Mouse (Mus musculus): ENCODE data around the gene Sirt1. TPM values are rescaled to one million over a fixed set of nuclear protein-coding genes. Genes with fewer than 3 reads are reported as not detected.
"Not testable (repeated sequence)": the region's sequence is repeated elsewhere in the genome, so short reads cannot be mapped to it uniquely, and the experiment has no call there.

Sirt1 gene
- total RNA-seq, 2 experiments from 2014 or later = 12.7 to 15.3 TPM

DNA sequence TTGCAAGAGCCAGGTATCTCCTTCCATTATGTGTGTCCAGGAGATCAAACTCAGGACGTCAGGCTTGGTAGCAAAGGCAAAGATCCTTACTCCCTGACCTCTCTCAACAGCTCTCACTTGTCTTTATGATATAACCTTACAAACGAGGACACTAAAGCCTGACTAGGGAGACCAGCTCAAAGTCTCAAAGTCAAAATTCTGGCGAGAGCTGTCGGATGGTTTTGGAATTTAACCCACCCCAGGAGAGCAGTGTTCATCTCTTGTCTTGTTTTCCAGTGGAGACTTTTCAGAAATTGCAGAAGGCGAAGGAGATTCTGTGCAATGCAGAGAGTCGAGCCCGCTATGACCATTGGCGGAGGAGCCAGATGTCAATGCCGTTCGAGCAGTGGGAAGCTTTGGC, 15.5 kb upstream of the Sirt1 start:
- no peak for DNase-seq (ENCODE audit: low spot score in 2 of 2)

DNA sequence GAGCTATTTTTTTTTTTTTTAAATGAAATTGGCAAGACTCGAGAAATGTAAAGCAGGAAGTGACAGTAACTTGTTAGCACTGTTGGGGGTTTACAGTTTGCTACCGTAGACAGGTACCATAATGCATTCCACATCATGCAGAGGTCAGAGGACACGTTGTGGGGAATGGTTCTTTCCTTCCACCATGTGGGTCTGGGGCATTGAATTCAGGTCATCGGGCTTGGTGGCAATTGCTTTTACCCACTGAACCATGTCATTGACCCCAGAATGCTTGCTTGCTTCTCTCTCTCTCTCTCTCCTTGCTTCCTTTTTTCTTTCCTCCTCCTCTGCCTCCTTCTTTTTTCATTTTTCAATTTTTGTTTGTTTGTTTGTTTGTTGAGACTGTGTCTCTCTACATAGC, 7.4 kb upstream of the Sirt1 start:
- DNase-seq (ENCODE audit: low spot score in 2 of 2) = no peak

DNA sequence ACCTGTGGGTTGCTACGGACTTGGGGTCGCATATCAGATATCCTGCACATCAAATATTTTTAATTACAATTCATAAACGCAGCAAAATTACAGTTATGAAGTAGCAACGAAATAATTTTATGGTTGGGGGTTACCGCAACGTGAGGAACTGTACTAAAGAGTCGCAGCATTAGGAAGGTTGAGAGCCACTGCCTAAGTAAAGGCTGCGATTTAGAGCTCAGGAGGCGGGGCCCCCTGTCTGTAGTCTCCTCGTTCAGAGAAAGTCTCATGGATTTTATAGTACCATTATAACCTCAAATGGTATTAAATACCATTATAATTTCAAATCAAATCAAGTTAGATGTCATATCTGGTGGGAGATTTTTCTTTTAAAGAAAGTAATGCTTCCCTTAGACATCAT, 5.5 kb upstream of the Sirt1 start:
- no peak for DNase-seq (ENCODE audit: low spot score in 2 of 2)

DNA sequence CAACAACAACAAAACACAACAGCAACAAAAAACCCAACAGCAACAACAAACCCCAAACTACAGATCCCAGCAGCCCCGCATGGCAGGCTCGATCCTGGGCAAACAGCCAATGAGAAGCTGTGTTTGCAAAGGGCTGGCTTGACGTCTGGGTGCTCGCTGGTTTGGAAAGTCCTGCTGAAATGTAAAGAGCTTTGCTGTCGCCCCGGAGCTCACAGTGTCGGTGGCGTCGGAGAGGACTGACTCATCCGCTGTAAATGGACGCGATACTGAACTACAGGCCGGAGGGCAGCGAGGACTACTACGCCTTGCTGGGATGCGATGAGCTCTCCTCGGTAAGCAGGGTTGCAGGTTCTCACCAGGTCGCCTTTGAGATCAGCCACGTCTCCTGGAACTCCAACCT, 4.9 kb upstream of the Sirt1 start:
- peak; percentile 83 to 92 for DNase-seq (ENCODE audit: low spot score in 2 of 2)

DNA sequence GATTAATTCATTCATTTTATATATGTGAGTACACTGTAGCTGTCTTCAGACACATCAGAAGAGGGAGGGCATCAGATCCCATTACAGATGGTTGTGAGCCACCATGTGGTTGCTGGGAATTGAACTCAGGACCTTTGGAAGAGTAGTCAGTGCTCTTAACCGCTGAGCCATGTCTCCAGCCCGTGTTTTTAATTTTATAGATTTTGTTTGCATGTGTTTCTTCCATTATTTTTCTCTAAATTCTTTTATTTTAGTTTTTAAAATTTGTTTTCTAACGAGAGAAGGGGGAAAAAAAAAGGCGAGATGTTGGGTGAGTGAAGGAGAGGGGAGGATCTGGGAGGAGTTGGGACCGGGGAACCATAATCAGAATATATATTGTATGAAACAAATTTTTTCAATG, 4.4 kb upstream of the Sirt1 start:
- DNase-seq (ENCODE audit: low spot score in 2 of 2) = not testable (repeated sequence)

DNA sequence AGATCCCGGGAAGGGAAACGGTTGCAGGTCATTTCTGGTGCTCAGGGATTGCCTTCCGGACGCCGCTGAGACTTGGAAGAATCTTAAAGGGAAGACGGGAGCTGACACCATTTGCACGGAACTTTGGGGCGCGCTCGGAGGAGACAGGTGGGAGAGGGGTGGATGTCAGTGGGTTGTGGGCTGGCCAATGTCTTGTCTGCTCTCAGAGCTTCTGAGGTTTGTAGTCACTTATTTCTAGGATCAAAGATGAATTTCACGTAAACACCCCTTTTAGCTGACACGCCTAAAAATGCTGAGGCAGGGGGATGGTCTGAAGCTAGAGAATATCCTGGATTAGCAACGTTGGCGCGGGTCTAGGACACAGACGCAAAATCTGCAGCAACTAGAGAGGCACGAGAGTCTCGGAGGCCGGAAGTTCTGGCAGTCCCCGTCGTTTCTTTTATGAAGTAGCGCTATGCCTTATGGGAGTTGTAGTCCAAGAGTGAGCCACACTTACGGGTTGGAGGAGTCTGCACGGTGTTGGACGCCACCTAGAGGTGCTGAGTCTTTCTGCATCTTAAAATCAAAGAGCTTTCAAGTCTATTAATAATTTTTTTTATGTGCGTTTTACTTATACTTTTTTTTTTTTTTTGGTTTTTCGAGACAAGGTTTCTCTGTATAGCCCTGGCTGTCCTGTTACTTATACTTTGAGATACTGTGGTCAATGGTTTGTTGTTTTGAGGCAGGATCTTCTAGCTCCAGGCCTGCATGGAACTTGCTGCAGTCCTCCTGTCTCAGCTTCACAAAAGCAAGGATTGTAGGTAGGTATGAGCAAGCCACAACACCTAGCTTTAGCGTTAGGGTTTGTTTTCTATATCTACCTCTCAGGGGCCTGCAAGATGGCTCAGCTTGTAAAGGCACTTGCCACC, 1.1 kb upstream of the Sirt1 start, which contains the start of gene Dnajc12:
Dnajc12 (plus strand) TSS at position 72 of the 908 bp plus-strand sequence.
- DNase-seq (ENCODE audit: low spot score in 2 of 2) = peak; percentile 82 to 90

DNA sequence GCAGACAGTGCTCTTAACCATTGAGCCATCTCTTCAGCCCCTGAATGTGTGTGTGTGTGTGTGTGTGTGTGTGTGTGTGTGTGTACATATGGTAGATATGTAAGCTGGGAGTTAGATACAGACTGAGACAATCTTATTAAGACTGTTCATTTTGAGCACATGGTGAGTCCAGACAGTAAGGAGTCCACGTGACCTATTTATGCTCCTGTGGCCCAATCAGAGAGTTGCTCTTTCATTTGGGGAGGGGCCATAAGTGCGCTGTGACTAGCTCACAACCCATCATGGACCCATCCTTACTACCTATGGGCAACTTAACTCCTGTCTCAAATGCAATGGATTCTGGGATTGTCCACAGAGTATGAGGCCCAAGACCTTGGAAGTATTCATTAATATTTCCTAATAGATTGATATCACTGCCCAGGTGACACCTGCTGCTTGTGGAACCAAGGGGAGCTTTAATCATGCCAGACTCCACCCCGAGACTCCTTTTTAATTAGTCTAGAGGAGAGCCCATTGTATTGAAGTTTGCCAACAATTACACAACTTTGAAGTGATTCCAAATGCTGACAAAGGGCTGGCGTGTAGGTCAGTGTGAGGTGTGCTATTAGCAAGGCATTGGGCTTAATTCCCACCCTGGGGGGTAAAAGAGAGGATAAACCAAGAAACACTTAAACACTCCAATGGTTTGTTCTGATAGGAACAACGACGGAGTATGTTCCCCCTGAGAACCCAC, 2.4 kb downstream of the Sirt1 start:
- DNase-seq (ENCODE audit: low spot score in 2 of 2) = no peak

DNA sequence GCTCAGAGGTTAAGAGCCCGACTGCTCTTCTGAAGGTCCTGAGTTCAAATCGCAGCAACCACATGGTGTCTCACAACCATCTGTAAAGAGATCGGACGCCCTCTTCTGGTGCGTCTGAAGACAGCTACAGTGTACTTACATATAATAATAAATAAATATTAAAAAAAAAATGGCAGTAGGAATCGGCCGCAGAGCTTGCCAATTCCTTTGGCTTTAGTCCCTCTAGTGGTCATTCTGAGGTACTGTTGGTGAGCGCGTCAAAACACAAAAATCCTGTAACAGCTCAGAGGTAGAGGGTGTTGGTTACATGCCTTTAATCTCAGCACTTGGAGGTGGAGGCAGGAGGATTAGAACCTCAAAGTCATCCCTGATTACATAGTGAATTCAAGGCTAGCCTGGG, 4.0 kb downstream of the Sirt1 start:
- peak; percentile 15 to 74 for DNase-seq (ENCODE audit: low spot score in 2 of 2)

DNA sequence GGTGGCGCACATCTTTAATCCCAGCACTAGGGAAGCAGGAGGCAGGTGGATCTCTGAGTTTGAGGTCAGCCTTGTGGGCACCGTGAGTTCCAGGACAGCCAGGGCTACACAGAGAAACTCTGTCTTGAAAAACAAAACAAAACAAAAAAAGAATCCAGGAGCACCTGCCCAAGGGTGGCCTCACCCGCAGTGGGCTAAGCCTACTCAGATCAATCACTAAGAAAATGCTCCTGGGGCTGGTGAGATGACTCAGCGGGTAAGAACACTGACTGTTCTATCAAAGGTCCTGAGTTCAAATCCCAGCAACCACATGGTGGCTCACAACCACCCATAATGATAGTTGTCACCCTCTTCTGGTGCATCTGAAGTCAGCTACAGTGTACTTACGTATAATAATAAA, 5.2 kb downstream of the Sirt1 start:
- no peak for DNase-seq (ENCODE audit: low spot score in 2 of 2)

DNA sequence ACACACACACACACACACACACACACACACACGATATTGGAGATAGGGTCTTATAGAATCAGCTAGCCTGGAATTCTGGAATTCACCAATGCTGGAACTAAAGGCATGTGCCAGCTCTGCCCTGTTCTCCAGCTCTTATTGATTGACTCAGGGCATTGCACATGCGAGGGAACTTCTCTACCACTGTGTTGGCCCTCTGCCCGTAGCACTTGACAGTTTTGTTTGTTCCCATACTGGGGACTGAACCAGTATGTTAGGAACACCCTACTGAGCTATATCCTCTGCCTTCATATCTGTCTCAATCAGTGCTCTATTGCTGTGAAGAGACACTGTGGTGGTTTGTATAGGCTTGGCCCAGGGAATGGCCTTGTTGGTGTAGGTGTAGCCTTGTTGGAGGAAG, 13.5 kb downstream of the Sirt1 start:
- DNase-seq (ENCODE audit: low spot score in 2 of 2) = no peak

DNA sequence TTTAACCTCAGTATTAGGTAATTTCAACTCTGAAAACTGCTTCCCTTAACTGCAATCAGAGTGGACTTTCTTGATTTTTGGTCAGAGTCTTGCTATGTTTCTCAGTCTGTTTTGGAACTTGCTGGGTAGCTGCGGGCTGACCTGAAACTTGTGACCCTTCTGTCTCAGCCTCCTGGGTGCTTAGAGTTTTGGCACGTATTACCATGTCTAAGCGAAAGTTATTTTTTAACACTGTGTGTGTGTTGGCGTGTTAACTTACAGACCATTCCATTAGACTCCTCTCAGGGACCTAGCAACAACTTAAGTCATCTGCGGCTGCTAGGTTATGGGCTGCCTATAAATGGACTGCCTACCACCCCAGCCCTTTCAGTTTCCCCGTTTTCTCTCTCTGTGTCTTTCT, 14.1 kb downstream of the Sirt1 start:
- DNase-seq (ENCODE audit: low spot score in 2 of 2) = no peak

DNA sequence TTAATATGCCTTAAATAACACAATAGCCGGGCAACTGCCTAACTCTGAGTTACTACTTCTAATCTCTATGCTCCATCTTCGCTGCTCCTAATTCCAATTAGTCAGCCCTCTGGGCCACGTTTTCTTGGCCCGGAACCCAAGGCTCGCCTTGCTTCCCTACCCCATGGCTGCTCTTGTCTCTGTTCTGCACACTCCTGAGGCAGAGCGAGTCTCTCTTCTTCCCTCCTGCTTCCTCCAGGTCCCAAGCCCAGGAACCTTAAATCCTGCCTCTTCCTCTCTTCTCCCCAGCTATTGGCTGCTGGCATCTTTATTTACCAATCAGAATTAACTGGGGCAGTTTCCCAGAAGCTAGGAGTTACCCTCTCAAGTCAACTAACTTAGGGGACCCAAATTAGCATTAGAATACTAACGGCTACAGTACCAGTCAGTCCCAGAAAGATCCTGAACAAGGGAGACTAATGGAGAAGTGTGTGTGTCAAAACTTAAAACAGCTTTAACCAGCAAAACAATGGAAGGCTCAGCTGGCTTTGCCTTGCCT, 15.5 kb downstream of the Sirt1 start:
- no peak for DNase-seq (ENCODE audit: low spot score in 2 of 2)

DNA sequence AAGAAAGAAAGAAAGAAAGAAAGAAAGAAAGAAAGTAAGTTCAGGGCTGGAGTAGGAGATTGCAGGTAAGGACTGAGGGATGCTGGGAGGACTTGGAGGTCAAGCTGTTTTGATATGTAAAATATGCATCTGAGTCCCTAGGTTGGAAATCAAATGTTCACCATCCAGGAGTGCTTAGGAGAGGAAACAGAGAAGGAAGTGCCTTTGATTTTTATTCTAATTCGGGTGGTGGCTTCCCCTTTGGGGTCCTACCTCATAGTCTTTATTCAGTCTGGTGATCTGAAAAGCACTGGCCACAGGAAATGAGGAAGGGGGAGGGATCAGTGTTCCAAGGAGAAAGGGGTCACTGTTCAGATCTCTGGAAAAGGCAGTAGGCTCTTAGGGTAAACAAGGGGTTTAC, 21.0 kb downstream of the Sirt1 start:
- no peak for DNase-seq (ENCODE audit: low spot score in 2 of 2)

DNA sequence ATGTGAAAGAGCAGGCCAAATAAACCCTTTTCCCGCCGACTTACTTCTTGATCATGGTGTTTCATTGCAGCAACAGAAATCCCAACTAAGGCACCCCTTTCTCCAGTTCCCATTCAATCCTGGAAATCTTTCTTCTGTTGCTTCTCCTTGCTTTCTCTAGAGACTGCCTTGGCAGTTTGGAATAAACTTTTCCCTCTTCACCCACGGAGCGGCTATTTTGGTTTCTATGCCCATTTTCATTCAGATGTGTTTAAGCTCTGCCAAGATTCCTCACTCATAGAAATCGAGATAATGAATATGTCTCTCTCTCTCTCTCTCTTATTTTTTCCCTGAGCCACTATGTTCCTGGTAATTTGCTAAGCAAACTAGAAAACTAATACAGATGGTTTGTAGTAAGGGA, 29.4 kb downstream of the Sirt1 start:
- peak in 1 of 2 experiments; percentile 20 for DNase-seq (ENCODE audit: low spot score in 2 of 2)

DNA sequence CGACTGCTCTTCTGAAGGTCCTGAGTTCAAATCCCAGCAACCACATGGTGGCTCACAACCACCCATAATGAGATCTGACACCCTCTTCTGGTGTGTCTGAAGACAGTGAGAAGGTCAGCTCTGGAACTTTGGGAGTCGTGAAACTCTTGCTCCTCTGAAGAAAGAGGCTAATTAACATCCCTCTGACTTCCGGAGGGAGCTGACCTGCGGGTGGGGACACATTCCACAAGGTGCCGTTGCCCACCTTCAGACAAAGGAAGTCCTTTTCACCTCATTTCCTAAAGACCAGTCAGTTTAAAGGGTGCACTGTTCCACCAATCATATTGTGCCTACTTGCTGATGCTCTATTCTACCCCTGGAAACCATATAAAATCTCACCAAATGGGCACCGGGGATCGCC, 30.4 kb downstream of the Sirt1 start:
- DNase-seq (ENCODE audit: low spot score in 2 of 2) = not testable (repeated sequence)

DNA sequence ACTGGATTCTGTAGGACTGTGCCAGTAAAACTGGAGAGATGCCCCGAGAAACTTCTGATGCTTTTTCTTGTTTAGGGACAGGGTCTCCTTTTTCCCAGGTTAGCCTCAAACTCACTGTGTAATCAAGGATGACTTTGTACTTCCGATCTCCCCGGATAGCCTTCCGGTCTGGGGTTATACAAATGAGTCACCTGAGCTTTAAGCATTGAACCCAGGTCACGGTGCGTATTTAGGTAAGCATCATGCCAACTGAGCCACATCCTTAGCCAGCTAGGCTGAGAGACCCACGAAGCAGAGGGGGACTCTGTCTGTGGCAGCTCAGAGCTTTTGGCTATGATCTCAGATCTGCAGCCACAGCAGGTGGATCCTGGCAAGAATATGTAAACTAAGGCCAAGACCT, 30.8 kb downstream of the Sirt1 start:
- no peak for DNase-seq (ENCODE audit: low spot score in 2 of 2)

DNA sequence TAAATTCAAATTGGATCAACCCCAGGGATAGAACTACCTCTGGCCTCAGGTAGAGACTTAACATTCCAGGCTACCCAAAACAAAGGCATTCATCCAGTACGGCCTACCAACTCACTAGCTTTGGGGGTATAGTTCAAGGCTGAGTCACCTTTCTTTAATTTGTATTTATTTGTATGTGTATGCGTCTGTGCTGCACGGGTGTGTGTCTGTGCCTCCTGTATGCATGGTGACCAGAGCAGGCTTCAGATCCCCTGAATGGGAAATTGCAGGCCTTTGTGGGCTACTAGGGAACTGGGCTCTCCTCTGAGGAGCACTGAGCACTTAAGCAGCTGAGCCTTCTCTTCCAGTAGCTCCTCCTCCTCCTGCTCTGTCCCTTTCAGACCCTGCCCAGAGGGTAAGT, 33.2 kb downstream of the Sirt1 start:
- no peak for DNase-seq (ENCODE audit: low spot score in 2 of 2)

DNA sequence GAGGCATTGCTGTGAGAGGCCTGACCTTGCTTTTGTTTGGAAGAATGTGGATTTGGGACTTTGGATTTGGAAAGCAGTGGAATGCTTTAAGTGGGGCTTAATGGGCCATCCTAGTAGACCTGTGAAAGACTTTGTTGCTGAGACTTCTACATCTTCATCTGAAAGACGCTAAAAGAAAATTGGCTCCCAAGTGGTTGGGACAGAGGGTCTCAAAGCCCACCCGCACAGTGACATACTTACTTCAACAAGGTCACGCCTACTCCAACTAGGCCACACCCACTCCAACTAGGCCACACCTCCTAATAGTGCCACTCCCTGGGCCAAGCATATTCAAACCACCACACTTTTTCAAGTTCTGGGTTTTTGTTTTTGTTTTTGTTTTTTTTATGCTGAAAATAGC, 36.8 kb downstream of the Sirt1 start:
- no peak for DNase-seq (ENCODE audit: low spot score in 2 of 2)

DNA sequence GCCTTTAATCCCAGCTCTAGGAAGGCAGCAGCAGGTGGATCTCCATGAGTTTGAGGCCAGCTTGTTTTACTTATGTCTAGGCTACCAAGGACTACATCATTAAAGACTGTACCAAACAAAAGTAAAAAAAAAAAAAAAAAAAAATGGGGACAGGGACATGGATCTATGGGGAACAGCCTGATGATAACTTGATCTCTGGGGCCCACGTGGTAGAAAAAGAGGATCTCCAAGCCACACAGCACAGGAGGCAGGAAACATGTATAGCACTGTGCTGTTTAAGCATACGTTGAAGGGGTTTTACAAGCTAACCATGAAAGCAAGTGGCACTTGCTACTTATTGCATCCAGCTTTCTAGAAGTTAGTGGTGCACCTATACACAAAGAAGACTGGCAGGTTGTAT, 40.2 kb downstream of the Sirt1 start:
- DNase-seq (ENCODE audit: low spot score in 2 of 2) = no peak

DNA sequence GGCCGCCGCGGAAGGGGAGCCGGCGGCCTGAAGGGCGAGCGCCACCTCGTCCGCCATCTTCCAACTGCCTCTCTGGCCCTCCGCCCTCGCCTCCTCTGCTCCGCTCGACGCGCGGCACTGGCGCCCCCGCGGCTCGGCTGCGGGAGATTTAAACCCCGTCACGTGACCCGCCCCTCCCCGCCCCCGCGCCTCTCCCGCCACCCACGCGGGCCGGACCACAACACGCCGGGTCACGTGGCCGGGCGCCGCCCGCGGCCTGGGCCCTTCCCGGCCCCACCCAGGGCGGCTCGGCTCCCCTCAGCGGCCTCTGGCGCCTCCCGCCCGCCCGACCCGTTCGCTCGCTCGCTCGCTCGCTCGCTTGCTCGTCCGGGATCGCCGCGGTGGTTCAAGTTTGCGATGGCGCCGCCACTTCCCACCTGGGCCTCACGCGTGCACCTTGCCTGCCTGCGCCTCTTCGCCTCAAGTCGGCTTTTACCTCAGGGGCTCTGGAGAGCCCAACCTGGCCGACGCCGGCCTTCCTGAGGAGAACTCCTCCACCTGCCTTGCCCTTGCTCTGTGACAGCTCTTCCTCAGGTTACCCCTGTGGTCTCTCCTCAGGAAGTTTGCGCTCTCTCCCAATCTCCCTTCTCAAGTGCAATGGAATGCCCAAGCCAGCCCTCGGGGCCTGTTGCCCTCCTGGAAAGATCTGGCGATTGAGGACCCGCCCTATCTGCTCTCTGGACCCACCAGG, 42.4 kb downstream of the Sirt1 start:
- DNase-seq (ENCODE audit: low spot score in 2 of 2) = peak; percentile 71 to 85
